Mouse (Mus musculus) heart, postnatal 0 days (tissue): ENCODE results near the gene Mafb.

ENCODE experiments used
- CTCF ChIP-seq: IDR thresholded peaks from 2 replicates; pipeline ENCODE4 v1.5.1; 2016; ENCODE audit warnings: antibody characterized with exemption, control low read depth, low read depth
- EP300 ChIP-seq: IDR thresholded peaks from 2 replicates; pipeline ENCODE4 v1.6.1; 2016; ENCODE audit warnings: antibody characterized with exemption, low read depth

- no peak for TF ChIP-seq EP300
- TF ChIP-seq CTCF = no peak
Measured at GRCm38 (mm10) chr2:160335043-160335442, 31.8 kb downstream of the Mafb start.
